Mouse (Mus musculus): ENCODE results near the gene Slc30a2. TPM values are rescaled to one million over a fixed set of nuclear protein-coding genes. Genes with fewer than 3 reads are reported as not detected.

The Slc30a2 gene
- total and polyA plus RNA-seq, 2 experiments from 2014 or later = 0.16 to 0.38 TPM

DNA sequence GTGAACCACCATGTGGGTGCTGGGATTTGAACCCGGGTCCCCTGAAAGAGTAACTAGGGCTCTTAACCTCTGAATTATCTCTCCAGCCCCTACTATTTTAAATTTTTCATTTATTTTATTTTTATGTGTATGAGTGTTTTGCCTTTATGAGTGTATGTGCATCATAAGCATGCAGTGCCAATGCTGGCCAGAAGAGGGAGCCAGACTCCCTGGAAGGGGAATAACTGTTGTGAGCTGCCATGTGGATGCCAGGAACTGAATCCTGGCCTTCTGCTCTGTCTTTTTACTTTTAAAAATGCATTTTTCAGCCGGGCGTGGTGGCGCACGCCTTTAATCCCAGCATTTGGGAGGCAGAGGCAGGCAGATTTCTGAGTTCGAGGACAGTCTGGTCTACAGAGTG lies 30.1 kb upstream of the Slc30a2 start:
- Histone ChIP-seq H3K4me2 (ENCODE audit: low read depth, low read length) (no peak overlapping the region), H3K27me3 (ENCODE audit: control insufficient read depth, insufficient read depth, low read length) (no peaks in the 10 kb centered on the region), H3K9me3 (replicated peaks; ENCODE audit: control insufficient read depth, low read length) (no peaks in the 10 kb centered on the region), H3K9ac (replicated peaks; ENCODE audit: low read depth, low read length) (no peak overlapping the region), H3K27ac (ENCODE audit: low read depth) (no peak overlapping the region), H3K36me3 (replicated peaks; ENCODE audit: control insufficient read depth, insufficient read depth, low read length) (peaks cover 5% of the 10 kb centered on the region; the same call in 1 of the 2 replicates), H3K4me3 (ENCODE audit: low read depth, low read length) (no peak overlapping the region), H3K4me1 (ENCODE audit: control insufficient read depth, insufficient read depth) (peaks cover 12% of the 10 kb centered on the region; the same call in 1 of the 2 replicates)
- no peak for ATAC-seq (ENCODE audit: insufficient read depth, low read depth)
- no peak for TF ChIP-seq EP300 (IDR thresholded peaks at IDR 0.05; ENCODE audit: low read depth)
- peak; percentile 34 for TF ChIP-seq CTCF (IDR thresholded peaks at IDR 0.05; ENCODE audit: low read depth)
- 96% methylated on average over 6 of the region's 6 CpGs for WGBS
- DNase-seq (ENCODE audit: low spot score) = no peak

DNA sequence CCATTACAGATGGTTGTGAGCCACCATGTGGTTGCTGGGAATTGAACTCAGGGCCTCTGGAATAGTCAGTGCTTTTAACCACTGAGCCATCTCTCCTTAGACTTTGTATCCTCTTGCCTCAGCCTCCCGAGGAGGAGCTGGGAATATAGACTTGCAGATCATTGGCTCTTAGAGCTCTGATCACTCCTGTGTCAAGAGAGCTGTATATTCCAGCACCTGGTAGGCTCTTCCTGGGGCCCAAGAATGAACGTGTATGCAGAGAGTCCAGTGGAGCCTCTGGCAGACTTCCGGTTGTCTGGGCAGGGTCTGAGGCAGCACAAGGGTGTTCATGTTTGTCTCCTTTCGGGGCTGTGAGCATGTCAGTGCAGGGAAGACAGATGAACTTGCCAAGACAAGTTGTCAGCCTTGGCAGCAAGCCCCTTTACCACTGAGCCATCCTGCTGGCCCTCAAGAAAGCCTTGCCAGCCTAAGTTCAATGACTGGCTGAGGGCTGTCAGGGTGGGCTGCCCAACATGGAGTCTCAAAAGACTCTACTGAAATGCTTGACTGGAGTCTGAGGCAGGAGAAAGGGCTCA lies 28.8 kb upstream of the Slc30a2 start:
- Histone ChIP-seq H3K4me2 (ENCODE audit: low read depth, low read length) (peak overlapping the region; percentile 63; the same call in 1 of the 2 replicates), H3K9ac (replicated peaks; ENCODE audit: low read depth, low read length) (no peak overlapping the region)

DNA sequence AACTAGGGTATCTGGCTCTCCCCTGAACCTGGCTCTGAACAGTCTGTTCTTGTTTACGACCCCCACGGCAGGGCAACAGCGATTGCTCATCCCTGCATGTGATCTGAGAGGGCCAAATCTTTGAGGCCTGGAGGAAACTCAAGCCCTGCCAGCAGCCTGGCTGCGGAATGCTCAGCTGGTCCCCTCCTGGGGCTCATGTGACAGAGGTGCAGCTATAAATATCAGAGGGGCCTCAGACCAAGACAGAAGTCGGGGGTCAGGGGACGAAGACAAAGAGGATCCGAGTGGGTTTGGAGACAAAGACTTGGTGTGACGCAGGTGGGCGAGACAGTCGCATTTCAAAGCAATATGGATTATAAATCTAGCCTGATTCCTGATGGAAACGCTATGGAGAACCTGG lies 28.1 kb upstream of the Slc30a2 start, which contains the start of gene Trim63:
Gene Trim63, plus strand, starts transcription at position 245 of the 400 bp plus-strand sequence.
- no peaks in the 10 kb centered on the region for H3K27me3 ChIP-seq (ENCODE audit: control insufficient read depth, insufficient read depth, low read length)
- DNase-seq (ENCODE audit: low spot score) (peak; percentile 86), ATAC-seq (ENCODE audit: insufficient read depth, low read depth) (peak; percentile 78)
- peak within 1 kb of the TSS; percentile 63 for H3K4me2 ChIP-seq (ENCODE audit: low read depth, low read length)
- WGBS = 18% methylated on average over 11 of the region's 11 CpGs
- TF ChIP-seq EP300 (IDR thresholded peaks at IDR 0.05; ENCODE audit: low read depth) (peak; percentile 92), CTCF (IDR thresholded peaks at IDR 0.05; ENCODE audit: low read depth) (no peak)
- H3K4me3 ChIP-seq (ENCODE audit: low read depth, low read length) = peak within 1 kb of the TSS; percentile 63
- H3K9me3 ChIP-seq (replicated peaks; ENCODE audit: control insufficient read depth, low read length) = no peaks in the 10 kb centered on the region
- peaks cover 13% of the 10 kb centered on the region; the same call in 1 of the 2 replicates for H3K36me3 ChIP-seq (replicated peaks; ENCODE audit: control insufficient read depth, insufficient read depth, low read length)
- peaks cover 26% of the 10 kb centered on the region for H3K4me1 ChIP-seq (ENCODE audit: control insufficient read depth, insufficient read depth)
- H3K9ac ChIP-seq (replicated peaks; ENCODE audit: low read depth, low read length) = peak within 1 kb of the TSS; percentile 59
- peak within 1 kb of the TSS; percentile 94 for H3K27ac ChIP-seq (ENCODE audit: low read depth)

More for the DNA sequence above, 28.8 kb upstream of the Slc30a2 start:
- ATAC-seq (ENCODE audit: insufficient read depth, low read depth) = no peak
- Histone ChIP-seq H3K4me1 (ENCODE audit: control insufficient read depth, insufficient read depth) (peaks cover 21% of the 10 kb centered on the region), H3K9me3 (replicated peaks; ENCODE audit: control insufficient read depth, low read length) (no peaks in the 10 kb centered on the region), H3K27me3 (ENCODE audit: control insufficient read depth, insufficient read depth, low read length) (no peaks in the 10 kb centered on the region), H3K27ac (ENCODE audit: low read depth) (peak overlapping the region; percentile 94), H3K4me3 (ENCODE audit: low read depth, low read length) (no peak overlapping the region), H3K36me3 (replicated peaks; ENCODE audit: control insufficient read depth, insufficient read depth, low read length) (peaks cover 8% of the 10 kb centered on the region; the same call in 1 of the 2 replicates)
- TF ChIP-seq CTCF (IDR thresholded peaks at IDR 0.05; ENCODE audit: low read depth) = no peak
- TF ChIP-seq EP300 (IDR thresholded peaks at IDR 0.05; ENCODE audit: low read depth) = no peak
- DNase-seq (ENCODE audit: low spot score) = no peak
- WGBS = 59% methylated on average over 4 of the region's 4 CpGs

DNA sequence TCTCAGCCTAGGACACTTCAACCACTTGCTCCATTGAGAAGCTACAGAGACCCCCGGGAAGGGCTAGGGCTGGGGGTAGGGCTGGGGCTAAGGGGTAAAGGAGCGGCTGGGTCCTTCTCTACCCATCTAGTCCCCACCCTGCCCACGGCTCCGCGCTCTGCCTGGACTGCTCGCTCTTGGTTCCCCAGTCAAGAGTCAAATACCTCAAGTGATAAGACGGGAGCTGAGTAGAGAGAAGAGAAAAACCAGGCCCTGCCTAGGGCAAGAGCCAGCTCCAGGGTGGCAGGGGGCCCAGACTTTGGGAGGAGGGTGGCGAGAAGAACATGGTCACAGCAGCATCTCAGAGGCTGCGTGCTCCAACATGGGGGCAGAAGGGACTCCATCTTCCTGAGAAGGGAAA lies 27.5 kb upstream of the Slc30a2 start:
- Histone ChIP-seq H3K27me3 (ENCODE audit: control insufficient read depth, insufficient read depth, low read length) (no peaks in the 10 kb centered on the region), H3K9me3 (replicated peaks; ENCODE audit: control insufficient read depth, low read length) (no peaks in the 10 kb centered on the region), H3K4me3 (ENCODE audit: low read depth, low read length) (peak overlapping the region; percentile 63), H3K4me2 (ENCODE audit: low read depth, low read length) (peak overlapping the region; percentile 63), H3K27ac (ENCODE audit: low read depth) (peak overlapping the region; percentile 94), H3K36me3 (replicated peaks; ENCODE audit: control insufficient read depth, insufficient read depth, low read length) (peaks cover 15% of the 10 kb centered on the region; the same call in 1 of the 2 replicates), H3K9ac (replicated peaks; ENCODE audit: low read depth, low read length) (peak overlapping the region; percentile 59), H3K4me1 (ENCODE audit: control insufficient read depth, insufficient read depth) (peaks cover 28% of the 10 kb centered on the region)
- peak; percentile 82 for DNase-seq (ENCODE audit: low spot score)
- no peak; the same call in 1 of the 2 replicates for TF ChIP-seq CTCF (IDR thresholded peaks at IDR 0.05; ENCODE audit: low read depth)
- TF ChIP-seq EP300 (IDR thresholded peaks at IDR 0.05; ENCODE audit: low read depth) = 0 out of 2 replicates have a peak, but pooled peaks have one; percentile 35
- peak; percentile 86 for ATAC-seq (ENCODE audit: insufficient read depth, low read depth)
- 19% methylated on average over 9 of the region's 9 CpGs for WGBS

DNA sequence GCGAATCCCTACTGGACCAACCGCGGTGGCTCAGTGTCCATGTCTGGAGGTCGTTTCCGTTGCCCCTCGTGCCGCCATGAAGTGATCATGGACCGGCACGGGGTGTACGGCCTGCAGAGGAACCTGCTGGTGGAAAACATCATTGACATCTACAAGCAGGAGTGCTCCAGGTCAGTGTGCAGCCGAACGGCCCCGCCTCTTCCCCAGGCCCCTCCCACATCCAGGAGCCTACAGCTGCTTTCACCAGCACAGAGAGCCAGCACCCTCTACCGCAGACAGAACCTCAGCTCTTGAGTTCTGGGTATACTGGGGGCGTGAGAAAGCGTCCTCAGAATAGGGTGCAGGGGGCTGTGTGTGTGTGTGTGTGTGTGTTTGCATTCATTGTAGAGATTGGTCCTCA lies 26.6 kb upstream of the Slc30a2 start:
- Histone ChIP-seq H3K9me3 (replicated peaks; ENCODE audit: control insufficient read depth, low read length) (no peaks in the 10 kb centered on the region), H3K9ac (replicated peaks; ENCODE audit: low read depth, low read length) (peak overlapping the region; percentile 59), H3K36me3 (replicated peaks; ENCODE audit: control insufficient read depth, insufficient read depth, low read length) (peaks cover 19% of the 10 kb centered on the region), H3K27me3 (ENCODE audit: control insufficient read depth, insufficient read depth, low read length) (no peaks in the 10 kb centered on the region), H3K4me3 (ENCODE audit: low read depth, low read length) (peak overlapping the region; percentile 63), H3K27ac (ENCODE audit: low read depth) (peak overlapping the region; percentile 94), H3K4me1 (ENCODE audit: control insufficient read depth, insufficient read depth) (peaks cover 28% of the 10 kb centered on the region), H3K4me2 (ENCODE audit: low read depth, low read length) (peak overlapping the region; percentile 63)
- peak; percentile 36 for ATAC-seq (ENCODE audit: insufficient read depth, low read depth)
- peak; percentile 69 for DNase-seq (ENCODE audit: low spot score)
- no peak for TF ChIP-seq EP300 (IDR thresholded peaks at IDR 0.05; ENCODE audit: low read depth)
- TF ChIP-seq CTCF (IDR thresholded peaks at IDR 0.05; ENCODE audit: low read depth) = peak; percentile 38
- WGBS = 22% methylated on average over 16 of the region's 16 CpGs

Measured in heart, postnatal 0 days (tissue).